Mouse (Mus musculus) hindbrain, embryonic 14.5 days (tissue): ENCODE data around the gene Npm3. TPM values are rescaled to one million over a fixed set of nuclear protein-coding genes. Genes with fewer than 3 reads are reported as not detected.

Experiments used
- ATAC-seq: fragments of 200-750 bp; cut with Nextera tagmentation; 2 replicates; pipeline ENCODE4 v1.8.0; 2017; ENCODE audit warnings: moderate number of reproducible peaks, mild to moderate bottlenecking, moderate TSS enrichment, moderate library complexity; ENCODE audit not compliant: low FRiP score
- DNase-seq: peaks from one replicate; pipeline ENCODE4 v3.0.0-alpha.2; 2015; ENCODE audit warnings: low spot score
- H3K27ac ChIP-seq: fragments of 300-500 bp; sonication (generic); 2 replicates; pipeline ENCODE4 v1.5.1; 2014; ENCODE audit warnings: mild to moderate bottlenecking, moderate library complexity
- H3K27me3 ChIP-seq: fragments of 300-500 bp; sonication (generic); 2 replicates; pipeline ENCODE4 v1.6.1; 2014; ENCODE audit warnings: mild to moderate bottlenecking, low read length, mixed read lengths; ENCODE audit not compliant: control insufficient read depth, insufficient read depth
- H3K36me3 ChIP-seq: fragments of 300-500 bp; sonication (generic); replicated peaks from 2 replicates; pipeline ENCODE4 v1.6.1; 2014; ENCODE audit not compliant: control insufficient read depth, insufficient read depth
- H3K4me1 ChIP-seq: fragments of 300-500 bp; sonication (generic); replicated peaks from 2 replicates; pipeline ENCODE4 v1.6.1; 2014; ENCODE audit warnings: antibody characterized with exemption, low read length, mixed read lengths; ENCODE audit not compliant: control insufficient read depth, insufficient read depth
- H3K4me2 ChIP-seq: fragments of 300-500 bp; sonication (generic); replicated peaks from 2 replicates; pipeline ENCODE4 v1.6.1; 2014; ENCODE audit warnings: mild to moderate bottlenecking, moderate library complexity
- H3K4me3 ChIP-seq: fragments of 300-500 bp; sonication (generic); replicated peaks from 2 replicates; pipeline ENCODE4 v1.5.1; 2014; ENCODE audit warnings: mild to moderate bottlenecking, low read length
- H3K9ac ChIP-seq: fragments of 300-500 bp; sonication (generic); 2 replicates; pipeline ENCODE4 v1.6.1; 2014
- H3K9me3 ChIP-seq: fragments of 300-500 bp; sonication (generic); 2 replicates; pipeline ENCODE4 v1.6.1; 2016; ENCODE audit warnings: low read length; ENCODE audit not compliant: control insufficient read depth
- whole genome bisulfite sequencing: fragments of 180-500 bp; shearing (Covaris S2); extraction: QIAGEN DNeasy Blood & Tissue Kit; methylation state at CpG from one replicate; pipeline ENCODE4 v1.1.7; 2014; 5-methylcytosine and 5-hydroxymethylcytosine counted together
- polyA plus RNA-seq: library from polyadenylated mRNA; unstranded; fragments of >200 nt; fragmentation: Nextera tagmentation; extraction: Ambion mirVana; gene quantifications from 2 replicates; pipeline ENCODE4 v1.2.1, GENCODE M21; 2014

Npm3 gene
- polyA plus RNA-seq, 1 experiment from 2014 or later, result 7.2 TPM

DNA sequence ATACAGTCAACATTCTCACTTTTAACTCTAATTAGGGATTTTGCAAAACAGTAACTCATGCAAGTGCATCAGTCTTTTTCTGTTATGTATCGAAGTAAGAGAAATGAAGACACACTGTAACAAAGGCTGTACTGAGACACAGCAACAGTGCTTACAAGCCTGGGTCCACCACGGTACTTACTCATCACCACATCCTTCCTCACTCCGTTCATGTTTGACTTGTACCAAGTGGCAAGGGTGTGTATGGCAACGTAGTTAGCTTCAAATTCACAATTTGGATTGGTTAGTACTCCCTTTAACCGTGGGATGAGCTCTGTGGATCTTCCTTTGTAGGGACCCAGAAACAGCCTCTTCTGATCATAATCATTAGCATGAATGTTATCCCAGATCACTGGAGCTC, 22.1 kb upstream of the Npm3 start:
- 93% methylated on average over 5 of the region's 5 CpGs for WGBS
- Histone ChIP-seq H3K9ac (no peak overlapping the region), H3K4me1 (no peaks in the 10 kb centered on the region), H3K27me3 (no peaks in the 10 kb centered on the region), H3K4me3 (no peak overlapping the region), H3K9me3 (no peaks in the 10 kb centered on the region), H3K36me3 (peaks cover 99% of the 10 kb centered on the region), H3K4me2 (no peak overlapping the region), H3K27ac (no peak overlapping the region)
- no peak for ATAC-seq
- no peak for DNase-seq

GRCm38 (mm10) chr19:45760810-45761209, 11.4 kb upstream of the Npm3 start:
- Histone ChIP-seq H3K4me1 (no peaks in the 10 kb centered on the region), H3K9ac (no peak overlapping the region), H3K27ac (no peak overlapping the region), H3K9me3 (no peaks in the 10 kb centered on the region), H3K4me3 (no peak overlapping the region), H3K36me3 (peaks cover 95% of the 10 kb centered on the region), H3K4me2 (no peak overlapping the region), H3K27me3 (no peaks in the 10 kb centered on the region)
- DNase-seq (no peak), ATAC-seq (no peak)
- WGBS, result 91% methylated on average over 3 of the region's 3 CpGs

DNA sequence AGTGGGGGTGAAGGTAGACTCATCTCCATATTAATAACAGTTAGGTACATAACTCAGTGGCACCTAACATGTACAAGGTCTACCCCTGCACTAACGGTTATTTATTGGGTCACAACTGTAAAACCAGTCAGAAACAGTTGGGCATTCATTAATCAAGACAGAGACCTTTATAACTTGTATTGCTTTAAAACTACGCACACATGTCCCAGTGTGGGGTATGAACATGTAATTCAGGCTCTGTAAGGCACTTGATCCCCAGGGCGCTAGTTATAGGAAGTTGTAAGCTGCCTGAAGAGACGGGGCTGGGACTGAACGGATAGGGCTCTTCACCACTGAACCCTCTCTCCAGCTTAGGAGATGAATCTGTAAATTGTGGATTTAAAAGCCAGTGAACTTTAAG, 9.3 kb upstream of the Npm3 start:
- ATAC-seq (no peak), DNase-seq (no peak)
- Histone ChIP-seq H3K36me3 (peaks cover 95% of the 10 kb centered on the region), H3K4me2 (no peak overlapping the region), H3K4me3 (no peak overlapping the region), H3K9me3 (no peaks in the 10 kb centered on the region), H3K9ac (no peak overlapping the region), H3K27ac (no peak overlapping the region), H3K27me3 (no peaks in the 10 kb centered on the region), H3K4me1 (no peaks in the 10 kb centered on the region)
- 95% methylated on average over 5 of the region's 5 CpGs for WGBS

DNA sequence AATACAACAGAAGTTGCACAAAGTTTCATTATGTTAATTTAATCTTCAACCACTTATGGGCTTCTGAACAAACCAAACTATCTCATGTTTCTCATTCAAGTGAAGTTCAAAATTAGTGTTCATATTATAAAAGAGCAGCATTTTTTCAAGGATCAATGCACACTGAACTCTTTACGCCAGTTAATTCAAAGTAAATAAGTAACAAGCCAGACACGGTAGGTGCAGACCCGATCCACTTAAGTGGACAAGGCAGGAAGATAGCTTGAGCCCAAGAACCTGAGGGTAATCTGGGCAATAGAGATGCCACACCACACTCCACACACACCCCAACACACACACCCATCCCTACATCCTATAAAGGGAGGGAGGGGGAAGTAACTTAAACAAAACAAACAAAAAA, 4.2 kb upstream of the Npm3 start:
- WGBS, result 87% methylated on average over 3 of the region's 3 CpGs
- Histone ChIP-seq H3K9me3 (no peaks in the 10 kb centered on the region), H3K27ac (no peak overlapping the region)

DNA sequence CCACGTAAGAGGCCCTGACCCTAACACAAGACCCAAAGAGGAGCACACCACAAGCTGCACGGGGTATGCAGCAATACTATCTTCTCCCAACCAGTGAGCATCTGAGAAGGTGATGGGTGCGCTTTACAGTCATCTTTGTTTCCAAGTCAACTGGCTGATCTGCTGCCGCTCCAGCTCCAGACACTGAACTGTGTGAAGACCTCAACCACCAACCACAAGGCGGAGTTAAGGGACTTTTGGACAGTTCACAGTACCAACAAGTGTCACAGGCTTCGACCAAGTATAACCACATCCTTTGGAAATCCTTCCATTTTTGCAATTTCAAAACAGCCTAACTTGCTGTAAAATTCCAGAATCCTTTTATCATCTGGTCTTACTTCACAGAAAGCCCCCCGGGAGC, 2.5 kb upstream of the Npm3 start:
- Histone ChIP-seq H3K36me3 (peaks cover 58% of the 10 kb centered on the region), H3K9ac (no peak overlapping the region), H3K4me1 (peaks cover 9% of the 10 kb centered on the region), H3K27me3 (no peaks in the 10 kb centered on the region), H3K9me3 (no peaks in the 10 kb centered on the region), H3K27ac (no peak overlapping the region), H3K4me2 (no peak overlapping the region), H3K4me3 (no peak overlapping the region)
- WGBS, result 92% methylated on average over 7 of the region's 7 CpGs
- DNase-seq (no peak), ATAC-seq (no peak)

More for the DNA sequence above, 4.2 kb upstream of the Npm3 start:
- H3K4me2 ChIP-seq, result no peak overlapping the region
- H3K4me3 ChIP-seq, result no peak overlapping the region
- H3K9ac ChIP-seq, result no peak overlapping the region
- no peaks in the 10 kb centered on the region for H3K27me3 ChIP-seq
- peaks cover 3% of the 10 kb centered on the region for H3K4me1 ChIP-seq
- no peak for DNase-seq
- peaks cover 75% of the 10 kb centered on the region for H3K36me3 ChIP-seq
- ATAC-seq, result no peak

DNA sequence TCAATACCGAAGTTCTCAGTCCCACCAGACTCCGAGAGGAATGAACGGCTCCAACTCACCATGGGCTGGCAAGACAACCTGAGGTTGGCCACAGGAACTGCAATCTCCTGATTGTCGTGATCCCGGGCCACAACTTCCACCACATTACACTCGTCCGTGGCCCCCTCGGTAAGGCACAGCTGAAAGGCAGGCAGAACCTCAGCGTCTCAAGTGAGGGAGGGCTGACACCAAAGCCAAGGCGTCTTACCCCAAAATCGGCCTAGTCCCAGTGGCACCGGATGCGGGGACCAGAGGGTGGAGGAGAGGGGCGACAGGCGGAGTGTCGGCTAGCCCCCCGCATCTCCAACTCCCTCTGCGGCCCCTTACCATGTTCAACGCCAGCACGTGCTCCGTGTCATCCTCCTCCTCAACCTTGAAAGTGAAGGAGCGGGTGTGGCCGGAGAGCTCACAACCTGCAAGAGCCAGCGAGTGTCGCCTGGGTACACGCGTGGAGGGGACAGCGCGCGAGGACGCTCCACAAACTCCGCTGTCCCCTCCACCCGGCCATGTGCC, 624 bp downstream of the Npm3 start:
- no peak for DNase-seq

DNA sequence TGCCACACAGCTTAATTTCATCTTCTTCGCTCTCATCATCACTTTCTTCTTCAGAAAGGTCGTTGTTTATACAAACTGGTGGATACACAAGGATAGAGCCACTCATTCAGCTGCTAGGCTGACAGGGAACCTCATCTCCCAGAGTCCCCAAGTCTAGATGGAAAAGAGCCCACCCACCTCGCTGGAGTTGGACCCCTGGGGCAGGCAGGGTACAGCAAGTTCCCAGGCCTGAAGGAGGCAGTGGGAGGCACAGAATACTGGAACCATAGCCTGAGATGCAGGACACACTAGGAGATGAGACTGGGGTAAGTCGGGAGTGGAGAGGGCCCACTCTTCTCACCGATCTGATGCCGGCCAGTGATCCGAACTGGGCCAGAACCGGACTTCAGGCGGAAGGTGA, 1.2 kb downstream of the Npm3 start:
- peak overlapping the region; percentile 70 for H3K9ac ChIP-seq
- peak overlapping the region; percentile 68 for H3K4me3 ChIP-seq
- H3K36me3 ChIP-seq, result peaks cover 23% of the 10 kb centered on the region
- peaks cover 9% of the 10 kb centered on the region for H3K4me1 ChIP-seq
- no peaks in the 10 kb centered on the region for H3K9me3 ChIP-seq
- 59% methylated on average over 9 of the region's 9 CpGs for WGBS
- H3K27ac ChIP-seq, result no peak overlapping the region
- peak overlapping the region; percentile 98 for H3K4me2 ChIP-seq
- DNase-seq, result no peak
- peaks cover 36% of the 10 kb centered on the region for H3K27me3 ChIP-seq
- no peak for ATAC-seq

More for the DNA sequence above, 624 bp downstream of the Npm3 start:
- H3K4me2 ChIP-seq, result peak overlapping the region; percentile 98
- peak overlapping the region; percentile 70 for H3K9ac ChIP-seq
- peaks cover 30% of the 10 kb centered on the region for H3K27me3 ChIP-seq
- ATAC-seq, result peak; percentile 42
- peaks cover 27% of the 10 kb centered on the region for H3K36me3 ChIP-seq
- no peaks in the 10 kb centered on the region for H3K9me3 ChIP-seq
- WGBS, result 3% methylated on average over 32 of the region's 33 CpGs
- H3K4me1 ChIP-seq, result peaks cover 9% of the 10 kb centered on the region
- H3K4me3 ChIP-seq, result peak overlapping the region; percentile 68
- H3K27ac ChIP-seq, result no peak overlapping the region

GRCm38 (mm10) chr19:45747028-45747867, 2.1 kb downstream of the Npm3 start:
- no peak overlapping the region for H3K9ac ChIP-seq
- peaks cover 43% of the 10 kb centered on the region for H3K27me3 ChIP-seq
- DNase-seq (peak; percentile 82), ATAC-seq (no peak)
- H3K9me3 ChIP-seq, result no peaks in the 10 kb centered on the region
- H3K36me3 ChIP-seq, result peaks cover 16% of the 10 kb centered on the region
- peaks cover 13% of the 10 kb centered on the region for H3K4me1 ChIP-seq
- no peak overlapping the region for H3K4me2 ChIP-seq
- H3K27ac ChIP-seq, result no peak overlapping the region
- H3K4me3 ChIP-seq, result no peak overlapping the region
- WGBS, result 34% methylated on average over 11 of the region's 11 CpGs

DNA sequence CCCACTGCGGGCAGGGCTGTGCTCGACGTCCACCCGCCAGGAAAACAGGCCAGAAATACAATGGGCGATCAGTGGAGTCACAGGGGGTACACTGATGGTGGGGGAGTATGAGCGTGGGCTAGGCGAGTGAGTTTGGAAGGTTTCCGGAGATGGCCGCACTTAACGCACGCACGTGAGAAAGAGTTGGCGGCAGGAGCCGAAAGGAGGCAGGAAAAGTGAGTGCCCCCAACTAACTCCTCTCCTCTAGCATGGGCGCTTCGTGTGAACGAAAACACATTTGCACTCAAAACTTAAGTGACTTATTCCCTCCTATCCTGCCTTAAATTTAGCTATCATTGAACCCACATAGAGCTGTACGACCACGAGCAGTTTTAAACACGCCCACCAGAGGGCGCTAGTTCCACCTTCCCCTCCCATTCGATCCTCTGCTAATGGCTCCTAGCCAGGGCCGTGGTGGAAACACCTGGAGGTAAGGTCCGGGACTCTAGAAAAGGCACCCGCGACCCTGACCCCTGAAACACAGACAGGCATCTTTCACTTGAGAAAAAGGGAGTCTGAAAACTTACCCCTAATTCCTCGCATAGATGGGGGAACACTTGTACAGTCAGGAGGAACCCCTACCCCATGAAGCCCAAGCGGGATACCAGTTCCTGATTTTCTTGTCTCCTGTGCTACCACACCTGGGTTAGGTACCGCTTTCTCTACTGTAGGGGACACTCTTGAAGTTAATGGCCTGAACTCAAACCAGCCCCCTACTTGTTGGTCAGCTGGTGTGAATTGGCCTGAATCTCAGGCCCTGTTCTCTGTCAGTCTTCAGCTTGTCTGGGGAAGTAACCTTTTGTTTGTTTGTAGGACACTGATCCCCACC, 3.0 kb downstream of the Npm3 start:
- WGBS, result 8% methylated on average over 29 of the region's 29 CpGs

More for the DNA sequence above, 3.0 kb downstream of the Npm3 start:
- peaks cover 8% of the 10 kb centered on the region for H3K36me3 ChIP-seq
- DNase-seq (peak; percentile 75), ATAC-seq (no peak)
- peaks cover 13% of the 10 kb centered on the region for H3K4me1 ChIP-seq
- no peak overlapping the region for H3K4me2 ChIP-seq
- no peaks in the 10 kb centered on the region for H3K9me3 ChIP-seq
- H3K27me3 ChIP-seq, result peaks cover 51% of the 10 kb centered on the region
- H3K9ac ChIP-seq, result no peak overlapping the region
- H3K4me3 ChIP-seq, result 0 out of 2 replicates have a peak overlapping the region, but pooled peaks have one; percentile 4
- H3K27ac ChIP-seq, result no peak overlapping the region
